Mouse (Mus musculus): ENCODE measurements at regions not wholly inside any gene's neighbourhood (a gene's known extent, or its start where the extent isn't known, plus 50 kb on each side); places are given as distances from the start of the nearest gene placed in this dataset.
A peak's percentile ranks its signal among the peaks of the same experiment; 100 is the strongest.

- DNase-seq = peak; percentile 20
These were observed 183.6 kb upstream of the Ercc4 start for GRCm38 (mm10) chr16:12925931-12926330.

DNA sequence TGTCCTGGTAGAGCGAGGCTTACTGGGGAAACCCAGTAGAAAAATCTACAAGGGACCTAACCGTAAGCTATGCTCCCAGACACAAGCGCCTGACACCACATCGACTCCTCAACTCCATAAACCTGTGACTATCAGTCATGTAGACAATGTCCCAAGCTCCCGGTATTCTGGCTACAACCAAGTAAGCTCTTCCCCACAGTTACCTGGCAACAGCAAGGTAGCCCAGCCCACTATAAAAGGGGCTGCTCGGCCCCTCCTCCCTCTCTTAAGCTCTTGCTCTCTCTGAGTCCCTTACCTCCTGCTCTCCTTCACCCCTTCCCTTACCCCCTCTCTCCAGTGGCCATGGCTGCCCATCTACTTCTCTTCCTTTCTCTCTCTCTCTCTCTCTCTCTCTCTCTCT is 178.4 kb upstream of the Ercc4 start:
- no peak for DNase-seq

GRCm38 (mm10) chr16:12932959-12933358 is 176.5 kb upstream of the Ercc4 start:
- no peak for DNase-seq

GRCm38 (mm10) chr16:12934586-12934985 is 174.9 kb upstream of the Ercc4 start:
- DNase-seq = no peak

DNA sequence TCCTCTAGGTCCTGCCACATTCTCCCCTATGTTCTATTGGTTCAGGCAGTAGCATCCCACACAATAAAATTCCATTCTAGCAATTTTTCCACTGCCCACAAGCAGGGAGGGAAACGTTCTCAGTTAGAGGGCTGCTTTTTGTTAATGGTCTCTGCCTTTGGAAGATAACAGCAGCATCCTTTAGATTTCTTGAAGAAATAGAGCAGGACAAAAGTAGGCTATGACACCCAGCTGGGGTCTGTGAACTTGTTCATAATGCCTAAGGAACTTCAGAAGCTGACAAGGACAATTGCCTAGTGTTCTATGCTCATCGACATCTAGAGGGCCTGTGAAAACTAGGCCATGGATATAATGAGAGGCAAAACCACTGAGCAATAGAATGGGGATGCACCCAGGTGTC is 174.2 kb upstream of the Ercc4 start:
- DNase-seq = no peak

- no peak for DNase-seq
These were observed 172.9 kb upstream of the Ercc4 start for GRCm38 (mm10) chr16:12936571-12936970.

- no peak for DNase-seq
These were observed 170.9 kb upstream of the Ercc4 start for GRCm38 (mm10) chr16:12938563-12938962.

DNA sequence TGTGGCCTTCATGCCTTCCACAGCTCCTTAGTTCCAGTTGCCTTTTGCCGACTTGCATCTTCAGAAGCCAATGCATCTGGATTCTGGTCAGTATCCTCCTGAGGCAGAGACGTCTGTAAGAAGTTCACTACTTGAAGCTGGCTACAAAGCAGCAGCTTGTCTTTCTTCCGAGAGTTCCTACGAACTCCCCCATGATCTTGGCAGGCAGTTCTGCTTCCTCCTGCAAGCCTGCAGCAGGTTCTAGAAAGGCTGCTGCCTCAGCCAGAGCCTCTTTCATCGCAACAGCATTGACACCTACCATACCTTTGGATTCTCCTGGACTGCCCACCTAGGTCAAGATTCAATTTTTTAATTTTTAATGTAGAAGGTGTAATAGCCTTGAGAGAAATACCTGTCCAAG is 158.3 kb upstream of the Ercc4 start:
- no peak for DNase-seq

DNA sequence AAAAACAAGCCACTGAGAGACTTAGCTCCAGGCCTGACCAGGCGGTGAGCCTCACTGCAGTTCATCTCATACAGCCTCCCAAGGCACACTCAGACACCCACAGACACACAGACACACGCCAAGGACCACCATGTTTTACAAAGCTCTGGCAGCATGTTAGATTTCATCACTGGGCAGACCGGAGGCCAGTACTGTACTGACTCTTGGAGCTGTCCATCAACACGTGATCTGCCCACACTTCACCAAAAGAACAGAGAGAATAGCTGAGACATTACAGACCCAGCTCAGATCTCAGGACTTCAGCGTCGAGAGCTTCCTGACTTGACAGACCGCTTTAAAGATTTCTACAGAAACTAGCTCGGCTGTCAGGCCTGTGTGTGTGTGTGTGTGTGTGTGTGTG is 155.5 kb upstream of the Ercc4 start:
- DNase-seq = no peak

DNA sequence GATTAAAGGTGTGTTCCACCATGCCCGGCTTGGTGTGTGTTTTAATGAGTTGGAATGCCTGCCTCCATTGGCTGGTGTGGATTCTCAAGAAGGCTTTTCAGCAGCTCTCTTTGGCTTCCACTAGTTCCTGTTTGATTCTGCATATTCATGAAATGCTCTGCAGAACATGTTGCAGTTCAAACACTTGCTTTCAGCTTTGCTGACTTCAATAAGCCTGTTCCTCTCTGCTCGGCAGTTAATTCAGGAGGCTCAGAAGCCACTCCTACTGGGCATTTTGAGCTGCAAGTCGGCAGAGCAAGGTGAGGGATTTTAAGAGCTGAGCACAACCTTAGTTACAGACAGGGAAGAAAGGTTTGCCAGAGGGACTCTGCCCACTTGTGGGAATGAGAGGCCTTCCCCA is 153.1 kb upstream of the Ercc4 start:
- DNase-seq = no peak

GRCm38 (mm10) chr16:12960885-12961284 is 148.6 kb upstream of the Ercc4 start:
- no peak for DNase-seq

DNA sequence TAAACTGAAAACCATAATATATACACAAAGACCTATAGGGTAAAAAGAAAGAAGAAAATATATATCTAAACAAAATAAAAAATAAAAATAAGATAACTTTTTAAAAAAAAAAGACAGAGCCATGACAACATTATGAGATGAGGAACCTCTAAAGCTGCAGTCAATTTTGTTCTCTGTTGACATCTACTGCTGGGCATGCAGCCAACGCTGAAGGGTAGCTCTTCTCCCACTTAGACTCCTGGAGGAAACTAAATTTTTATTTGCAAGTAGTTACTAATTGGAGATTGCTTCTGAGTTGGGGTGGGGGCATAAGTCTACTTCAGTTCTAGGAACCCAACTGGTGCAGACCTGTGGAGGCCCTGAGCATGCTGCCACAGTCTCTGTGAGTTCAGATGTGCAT is 126.8 kb upstream of the Ercc4 start:
- DNase-seq = no peak

- DNase-seq = no peak
These were observed 108.1 kb upstream of the Ercc4 start for GRCm38 (mm10) chr16:13001288-13001880.

- DNase-seq = no peak
These were observed 96.6 kb upstream of the Ercc4 start for GRCm38 (mm10) chr16:13012863-13013262.

GRCm38 (mm10) chr16:13013891-13014644 is 95.4 kb upstream of the Ercc4 start:
- no peak for DNase-seq

DNA sequence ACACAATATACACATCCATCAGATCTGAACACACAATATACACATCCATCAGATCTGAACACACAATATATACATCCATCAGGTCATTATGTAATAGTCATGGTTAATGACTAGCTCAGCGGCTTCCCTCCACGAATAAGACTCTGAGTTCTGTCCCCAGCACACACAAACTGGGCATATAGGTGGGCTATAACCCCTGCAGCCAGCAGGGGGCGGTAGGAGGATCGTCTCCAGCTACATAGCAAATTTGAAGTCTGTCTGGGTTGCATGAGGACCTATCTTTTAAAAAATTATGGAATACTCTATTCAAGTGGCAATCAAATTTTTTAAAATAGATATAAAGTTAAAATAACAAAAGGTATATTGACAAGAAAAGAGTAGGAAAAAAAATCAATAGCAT is 86.6 kb upstream of the Ercc4 start:
- peak; percentile 44 for DNase-seq

DNA sequence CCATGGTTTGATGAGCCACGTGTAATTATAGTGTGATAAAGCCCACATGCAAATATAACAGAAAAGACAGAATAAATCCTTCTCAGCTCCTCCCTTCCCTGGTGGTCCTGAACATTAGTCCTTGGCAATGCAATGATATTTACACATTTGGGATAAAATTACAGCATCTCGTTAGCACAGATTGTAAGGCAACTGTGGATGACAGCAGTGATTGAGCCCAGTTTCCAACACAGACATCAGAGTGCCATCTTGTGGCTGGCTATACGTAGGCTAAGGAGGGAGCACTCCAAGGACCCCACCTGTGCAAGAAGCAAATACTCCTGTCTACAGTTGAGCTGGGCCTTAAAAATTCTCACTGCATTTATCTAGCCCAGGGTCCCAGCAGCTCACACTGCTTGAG is 84.1 kb upstream of the Ercc4 start:
- peak; percentile 59 for DNase-seq

DNA sequence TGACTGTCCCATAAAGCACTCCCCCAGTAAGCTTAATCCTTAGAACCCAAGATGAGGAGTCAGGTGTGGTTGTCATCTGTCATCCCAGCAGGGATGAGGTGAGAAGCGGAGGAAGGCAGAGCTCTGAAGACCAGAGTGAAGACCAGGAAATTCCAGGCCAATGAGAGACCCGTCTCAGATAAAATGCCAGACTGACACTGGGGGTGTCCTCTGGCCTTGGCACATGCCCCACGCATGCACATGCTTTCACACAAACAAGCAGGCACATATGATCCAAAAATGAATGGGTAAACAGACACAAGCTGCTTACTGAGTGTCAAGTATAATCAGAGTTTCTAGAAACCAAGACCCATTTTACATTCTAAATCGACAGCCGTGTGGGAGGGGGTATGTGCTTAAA is 75.3 kb upstream of the Ercc4 start:
- DNase-seq = no peak

DNA sequence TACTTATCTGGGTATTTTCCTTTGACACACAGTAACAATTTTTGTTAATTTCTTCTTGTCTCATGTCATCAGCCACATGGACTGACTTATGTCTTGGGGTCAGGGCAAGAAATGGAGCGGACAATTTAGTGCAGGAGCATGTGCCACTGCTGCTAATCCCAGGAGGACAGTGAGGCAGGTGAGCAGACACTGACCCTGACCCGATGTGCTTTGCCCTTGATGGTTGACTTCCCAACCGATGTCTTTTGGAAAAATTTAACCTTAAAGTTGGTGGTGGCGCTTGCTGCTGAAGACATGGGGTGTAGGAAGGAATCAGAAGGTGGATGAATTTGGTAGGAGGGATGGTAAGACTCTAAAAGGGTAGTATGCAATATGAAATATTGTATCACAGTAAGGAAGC is 72.9 kb upstream of the Ercc4 start:
- DNase-seq = no peak

DNA sequence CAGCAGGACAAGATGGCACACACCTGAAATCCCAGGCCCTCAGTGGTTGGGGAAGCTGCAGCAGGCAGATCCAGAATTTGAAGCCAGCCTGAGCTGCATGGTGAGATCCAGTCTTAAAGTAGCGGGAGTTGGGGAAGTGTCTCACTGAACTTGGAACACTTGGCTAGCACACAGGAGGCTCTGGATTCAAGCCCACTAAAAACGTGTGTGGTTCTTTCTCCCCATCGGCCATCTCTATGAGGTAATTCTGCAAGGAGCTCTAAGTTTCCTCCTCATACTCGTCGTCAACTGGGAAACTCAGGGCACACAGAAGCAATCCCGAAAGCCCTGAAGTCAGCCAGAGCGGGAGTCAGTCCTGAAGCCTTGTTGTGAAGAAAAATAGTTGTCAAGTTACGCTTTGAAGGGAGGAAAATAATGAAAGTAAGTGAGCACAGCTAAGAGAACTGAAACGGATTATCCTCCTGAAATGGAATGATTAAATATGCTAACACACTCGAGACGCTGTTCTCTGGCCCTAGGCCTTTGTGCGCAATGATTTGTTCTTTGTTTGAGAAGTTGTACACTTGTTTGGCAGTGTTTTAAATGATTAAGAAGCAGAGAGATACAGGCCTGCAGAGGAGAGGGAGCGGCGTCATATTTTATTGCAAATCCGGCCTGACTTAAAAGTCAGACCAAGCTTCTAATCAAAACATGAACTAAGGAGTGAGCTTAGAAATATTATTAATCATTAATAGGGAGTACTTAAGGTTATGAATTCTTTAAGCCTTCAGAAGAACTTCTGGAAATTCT is 69.0 kb upstream of the Ercc4 start:
- DNase-seq = no peak

DNA sequence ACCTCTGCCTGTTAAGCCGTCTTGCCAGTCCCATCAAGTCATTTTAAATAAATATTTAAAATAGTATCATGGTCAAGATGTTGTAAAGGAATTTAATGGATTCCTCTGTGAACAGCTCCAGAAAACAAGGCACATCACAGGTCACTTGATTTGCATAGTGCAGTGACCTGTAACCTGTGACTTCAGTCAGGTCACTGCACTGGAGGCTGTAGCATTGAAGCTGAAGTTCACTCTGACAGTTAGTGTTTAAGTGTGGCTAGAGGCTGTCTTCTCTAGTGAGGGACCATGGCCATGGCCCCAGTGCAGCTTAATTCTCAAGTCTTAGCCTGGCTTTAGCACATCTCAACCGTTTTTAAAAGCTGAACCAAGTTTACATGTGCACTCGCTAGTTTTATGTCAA is 68.1 kb upstream of the Ercc4 start:
- no peak for DNase-seq

DNA sequence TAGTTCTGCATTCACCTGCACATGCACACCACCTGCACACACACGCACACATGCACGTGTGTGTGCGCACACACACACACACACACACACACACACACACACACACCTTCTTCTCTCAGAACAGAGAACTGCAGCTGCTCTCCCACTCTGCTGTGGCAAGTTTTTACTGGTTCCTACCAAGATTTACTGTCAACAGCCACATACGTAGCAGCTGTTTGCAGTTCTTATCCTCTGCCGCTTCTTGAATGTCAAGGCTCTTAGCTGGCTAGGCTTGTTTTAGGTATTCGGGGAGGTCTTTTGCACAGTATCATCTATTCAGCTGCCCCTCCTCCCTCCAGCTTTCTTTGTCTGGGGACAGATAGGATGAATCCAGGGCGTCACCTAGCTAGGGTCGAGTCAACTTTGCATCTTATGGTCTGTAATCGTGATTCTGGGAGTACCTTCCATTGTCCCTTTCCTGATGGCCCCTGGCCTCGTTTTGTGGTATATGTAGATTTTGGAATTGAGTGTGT is 64.3 kb upstream of the Ercc4 start:
- DNase-seq = no peak

DNA sequence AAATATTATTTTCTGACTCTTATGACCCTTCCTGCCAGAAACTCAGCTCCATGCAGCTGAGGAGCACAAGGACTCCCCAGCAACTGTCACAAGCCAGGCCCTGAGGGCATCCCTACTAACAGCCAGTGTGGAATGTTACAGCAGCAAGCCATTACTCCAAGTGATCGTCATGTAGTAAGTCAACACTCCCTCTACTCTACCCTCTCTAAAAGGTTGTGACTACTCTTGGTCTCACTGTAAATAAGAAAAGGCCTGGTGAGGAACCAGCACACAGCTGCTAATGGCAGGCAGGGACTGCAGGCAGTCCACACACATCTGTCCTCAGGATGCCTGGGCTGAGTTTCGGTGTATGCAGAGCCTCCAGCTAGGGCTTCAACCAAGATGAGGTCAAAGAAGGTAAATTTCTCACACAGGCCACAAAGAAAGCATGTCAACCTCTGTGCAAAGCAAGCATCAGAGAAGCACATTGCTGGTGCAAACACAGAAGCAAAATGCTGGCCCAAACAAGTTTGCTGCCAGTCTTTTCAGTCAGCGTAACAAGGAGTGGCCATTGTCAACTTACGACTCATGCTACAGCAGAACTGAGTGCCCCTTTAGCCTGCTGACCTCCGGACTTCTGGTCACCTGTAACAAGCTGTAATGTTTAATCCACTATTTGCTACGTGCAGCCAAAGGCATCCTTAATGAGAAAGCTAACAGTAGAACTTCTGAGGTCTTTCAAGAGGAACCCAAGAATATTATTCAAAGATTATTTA is 62.9 kb upstream of the Ercc4 start:
- no peak for DNase-seq
